Mouse (Mus musculus): ENCODE results near the gene Gm44511.
A peak's percentile ranks its signal among the peaks of the same experiment; 100 is the strongest.
"Not testable (repeated sequence)": the region's sequence is repeated elsewhere in the genome, so short reads cannot be mapped to it uniquely, and the experiment has no call there.

Gm44511 gene

DNA sequence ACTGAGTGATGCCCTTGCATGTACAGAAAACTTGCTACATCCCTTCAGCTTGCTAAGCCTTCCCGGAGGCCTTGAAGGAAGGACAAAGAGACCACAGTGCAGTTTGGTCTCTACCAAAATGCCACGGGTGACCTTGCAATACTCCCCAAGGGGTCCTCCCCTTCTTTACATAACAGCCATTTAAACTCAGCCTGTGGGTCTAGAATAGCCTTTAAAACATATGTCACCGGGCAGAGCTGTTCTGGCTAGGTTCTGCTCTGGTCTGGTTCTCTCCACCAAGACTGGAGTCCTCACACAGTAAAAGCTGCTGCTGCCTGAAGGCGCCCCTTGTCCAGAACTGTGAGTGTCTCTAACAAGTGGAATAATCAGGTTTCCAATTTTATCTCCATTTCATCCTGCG lies 25.4 kb downstream of the Gm44511 start:
- not testable (repeated sequence) for DNase-seq (ENCODE audit: low spot score in 2 of 2)

DNA sequence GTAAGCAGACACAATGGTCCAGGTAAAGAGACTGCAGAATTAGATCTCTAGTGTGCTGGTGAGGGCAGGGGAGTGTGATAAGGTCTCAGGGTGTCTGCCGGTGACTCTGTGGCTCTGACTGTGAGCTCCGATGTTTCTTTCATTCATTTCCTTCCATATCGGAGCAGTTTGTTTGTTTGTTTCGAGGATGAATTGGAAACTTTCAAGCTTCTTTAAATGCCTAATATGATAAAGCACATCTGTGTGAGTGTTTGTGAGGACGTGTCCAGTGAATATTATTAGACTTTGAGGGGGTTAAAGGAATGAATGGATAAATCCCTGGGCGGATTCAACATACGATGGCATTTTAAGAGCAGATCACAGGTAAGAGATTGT lies 26.2 kb downstream of the Gm44511 start:
- no peak for DNase-seq (ENCODE audit: low spot score in 2 of 2)

DNA sequence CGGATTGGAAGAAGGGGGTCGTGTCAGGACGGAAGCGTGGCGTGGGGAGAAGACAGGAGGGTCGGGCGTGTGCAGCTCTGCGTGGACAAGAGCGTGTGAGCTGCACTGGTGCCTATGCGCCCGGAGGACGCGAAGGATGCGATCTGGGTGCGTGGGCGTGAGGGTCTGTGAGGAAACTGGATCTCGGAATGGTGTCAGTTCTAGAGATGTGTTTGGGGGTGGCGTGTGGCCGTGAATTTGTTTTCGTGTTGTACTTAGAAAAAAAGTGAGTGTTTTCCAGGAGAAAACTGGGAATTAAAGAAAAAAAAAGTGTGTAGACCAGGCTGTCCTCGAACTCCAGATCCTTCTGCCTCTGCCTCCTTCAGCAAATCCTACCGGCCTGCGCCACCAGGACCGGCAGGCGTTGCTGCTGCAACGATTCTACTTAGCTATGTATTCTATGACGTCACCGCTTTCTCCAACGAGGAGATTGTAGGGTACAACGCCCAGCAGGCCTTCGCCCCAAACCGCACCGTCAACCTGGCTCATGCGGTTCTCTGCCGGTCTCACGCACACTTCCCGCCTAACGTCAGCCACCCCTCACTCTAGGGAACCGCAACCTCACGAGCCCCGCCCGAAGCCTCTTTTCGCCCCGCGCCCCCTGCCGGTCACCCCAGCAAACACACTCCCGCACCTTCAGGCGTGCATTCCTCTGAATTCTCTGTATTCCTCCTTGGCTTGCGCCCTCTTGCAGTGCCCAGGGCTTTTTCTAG lies 26.8 kb downstream of the Gm44511 start:
- peak; percentile 79 to 89 for DNase-seq (ENCODE audit: low spot score in 2 of 2)

DNA sequence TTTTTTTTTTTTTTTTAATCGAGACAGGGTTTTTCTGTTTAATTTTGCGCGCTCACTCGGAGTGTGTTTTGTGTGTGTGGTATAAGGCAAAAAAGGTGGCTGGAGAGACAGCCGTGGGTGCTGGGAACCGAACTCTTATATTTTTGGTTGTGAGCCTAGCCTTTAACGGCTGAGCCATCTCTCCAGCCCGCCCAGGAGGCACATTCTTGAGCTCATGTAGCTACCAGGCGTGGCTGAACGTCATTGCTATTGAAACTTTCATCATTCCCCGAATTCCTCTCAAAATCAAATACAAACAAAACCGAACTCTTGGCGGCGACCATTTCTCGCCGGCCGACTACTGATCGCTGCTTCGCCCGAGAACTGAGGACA lies 27.4 kb downstream of the Gm44511 start:
- DNase-seq (ENCODE audit: low spot score in 2 of 2) = peak; percentile 47 to 72

DNA sequence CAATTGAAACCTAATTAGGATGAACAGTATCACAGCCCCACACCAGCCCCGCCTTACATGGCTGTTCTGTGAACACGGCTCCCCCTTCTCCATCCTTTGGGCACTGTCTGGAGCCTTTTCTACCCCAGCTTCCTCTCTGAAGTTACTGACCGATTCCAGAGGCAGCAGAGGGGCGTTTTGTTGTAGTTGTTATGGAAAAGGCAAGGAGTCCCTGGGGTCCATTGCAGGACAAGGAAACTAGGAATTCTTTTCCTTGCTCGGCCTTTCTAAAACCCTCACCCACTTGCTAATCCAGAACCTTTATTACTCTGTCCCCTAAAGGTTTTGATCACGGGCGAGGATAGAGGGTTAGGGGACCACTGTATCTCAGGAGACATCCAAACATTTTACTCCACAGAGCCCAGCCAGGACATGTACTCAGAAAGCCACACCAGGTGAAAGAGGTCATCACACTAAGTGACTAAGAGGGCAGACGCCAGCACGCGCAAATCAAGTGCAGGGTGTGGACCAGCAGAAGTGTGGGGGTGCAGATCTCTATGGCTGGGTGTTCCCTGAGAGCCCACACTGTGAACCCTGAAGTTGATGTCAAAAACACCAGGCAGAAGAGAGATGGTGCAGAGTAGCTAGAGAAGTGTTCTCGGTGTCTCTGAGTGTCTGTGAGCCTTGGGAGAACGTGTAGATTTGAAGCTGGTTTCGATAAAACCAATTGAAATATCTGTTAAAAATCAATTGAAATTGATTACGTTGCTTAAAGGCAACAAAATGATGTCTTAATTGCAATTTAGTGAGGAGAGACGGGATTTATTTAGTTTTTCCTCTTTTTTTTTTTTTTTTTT lies 28.0 kb downstream of the Gm44511 start:
- no peak for DNase-seq (ENCODE audit: low spot score in 2 of 2)

DNA sequence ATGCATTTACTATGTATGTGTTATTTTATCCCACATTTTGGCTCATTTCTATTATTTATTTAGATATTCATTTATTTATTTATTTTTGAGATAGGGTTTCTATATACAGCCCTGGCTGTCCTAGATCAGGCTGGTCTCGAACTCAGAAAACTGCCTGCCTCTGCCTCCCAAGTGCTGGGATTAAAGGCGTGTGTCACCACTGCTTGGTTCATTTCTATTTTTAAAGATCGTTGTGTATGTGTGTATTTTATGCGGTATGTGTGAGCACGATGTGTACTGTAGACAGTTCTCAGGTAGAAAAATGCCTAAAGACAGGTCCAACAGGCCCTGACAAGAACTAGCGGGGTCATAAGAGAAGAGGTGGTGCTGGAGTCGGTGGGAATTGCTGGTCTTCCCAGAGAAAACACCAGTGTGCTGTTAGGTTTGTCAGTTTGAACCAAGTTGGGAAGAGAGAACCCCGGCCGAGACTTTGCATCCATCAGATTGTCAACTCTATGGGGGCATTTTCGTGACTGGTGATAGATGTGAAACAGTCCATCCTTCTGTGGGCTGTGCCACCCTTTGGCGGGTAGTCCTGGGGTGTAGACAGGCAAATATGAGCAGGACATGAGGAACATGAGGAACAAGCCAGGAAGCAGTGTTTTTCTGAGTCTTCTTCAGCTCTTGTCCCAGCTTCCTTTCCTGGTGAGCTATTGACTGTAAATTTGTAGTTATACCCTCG lies 28.8 kb downstream of the Gm44511 start:
- no peak for DNase-seq (ENCODE audit: low spot score in 2 of 2)

DNA sequence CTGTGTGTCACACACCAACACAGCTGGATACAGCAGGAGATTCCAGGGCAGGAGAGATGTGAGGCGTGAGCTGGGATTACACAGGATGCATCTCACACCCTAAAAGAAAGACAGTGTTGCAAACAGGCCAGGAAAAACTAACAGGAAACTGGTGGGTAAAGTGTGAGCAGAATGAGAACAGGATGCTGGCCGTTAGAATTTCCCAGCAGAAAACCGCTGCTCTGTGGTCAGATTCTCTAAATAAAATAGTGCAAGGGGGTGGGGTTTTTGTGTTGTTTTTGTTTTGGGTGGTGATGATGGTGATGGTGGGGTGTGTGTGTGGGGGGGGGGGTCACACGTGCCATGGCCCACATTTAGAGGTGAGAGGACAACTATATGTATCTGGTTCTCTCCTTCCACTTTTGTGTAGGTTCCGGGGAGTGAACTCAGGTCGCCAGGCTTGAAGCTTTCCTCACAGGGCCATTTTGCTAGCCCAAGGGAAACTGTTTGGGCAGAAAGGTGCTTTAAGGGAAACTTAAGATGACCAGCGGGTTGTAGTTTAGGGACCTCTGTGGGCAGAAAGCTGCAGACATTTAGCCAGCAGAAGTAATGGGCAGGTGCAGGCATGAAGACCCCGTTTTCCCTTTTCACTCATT lies 29.7 kb downstream of the Gm44511 start:
- no peak for DNase-seq (ENCODE audit: low spot score in 2 of 2)

DNA sequence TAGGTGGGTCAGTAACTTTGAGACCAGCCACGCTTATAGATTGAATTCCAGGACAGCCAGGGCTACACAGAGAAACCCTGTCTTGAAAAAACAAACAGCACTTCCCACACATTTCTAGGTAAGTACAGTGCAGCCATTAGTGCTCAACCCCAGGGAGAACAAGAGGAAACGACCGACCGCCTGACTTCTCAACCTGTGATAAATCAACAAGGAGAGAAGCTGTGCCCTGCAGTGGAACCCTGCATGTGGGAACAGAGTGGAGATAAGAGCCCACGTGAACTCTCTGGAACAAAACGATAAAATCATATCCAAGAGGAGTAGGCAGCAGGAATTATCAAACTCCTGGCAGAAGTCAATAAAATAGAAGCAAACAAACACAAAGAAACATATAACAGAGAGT lies 32.4 kb downstream of the Gm44511 start:
- DNase-seq (ENCODE audit: low spot score in 2 of 2) = no peak

DNA sequence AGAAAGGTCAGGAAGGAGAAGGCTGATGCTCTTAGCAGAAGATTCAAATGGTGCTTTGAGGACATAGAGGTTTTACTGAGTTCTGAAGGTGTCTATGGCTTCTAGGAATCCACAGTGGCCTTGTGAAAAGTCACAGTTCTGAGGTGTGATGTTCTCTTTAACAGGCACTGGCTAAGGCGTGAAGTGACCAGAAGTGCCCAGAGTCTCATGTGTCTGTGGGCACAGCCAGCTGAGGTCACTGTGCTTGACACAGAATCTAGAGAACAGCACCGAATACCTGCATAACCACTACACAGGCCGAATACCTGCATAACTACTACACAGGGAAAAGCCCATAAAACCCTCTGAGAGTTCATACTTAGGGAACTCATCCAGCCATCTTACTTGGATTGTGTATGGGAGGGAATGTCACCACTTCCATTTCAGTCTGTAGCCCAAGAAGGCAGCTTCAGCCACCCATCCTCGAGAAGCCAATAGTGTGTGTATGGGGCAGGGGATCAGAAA lies 35.6 kb downstream of the Gm44511 start:
- DNase-seq (ENCODE audit: low spot score in 2 of 2) = not testable (repeated sequence)

DNA sequence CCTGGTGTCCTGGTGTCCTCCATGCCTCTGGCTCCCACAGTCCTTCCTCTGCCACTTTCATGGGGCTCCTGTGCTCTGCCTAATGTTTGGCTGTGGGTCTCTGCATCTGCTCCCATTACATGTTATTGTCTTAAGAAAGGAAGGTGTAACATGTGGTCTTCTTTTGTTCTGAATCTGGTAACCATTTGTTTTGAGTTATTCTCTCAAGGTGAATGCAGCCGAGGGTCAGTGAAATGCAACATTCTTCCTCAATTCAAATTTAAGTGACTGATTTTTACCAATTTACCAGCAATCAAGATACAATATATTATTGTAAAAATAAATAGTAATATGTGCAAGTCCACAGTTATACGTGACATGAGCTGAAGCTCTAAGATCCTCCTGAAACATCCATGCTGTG lies 37.0 kb downstream of the Gm44511 start, which contains the start of gene Klrb1c:
TSS of gene Klrb1c (minus strand) at position 101 of the 400 bp plus-strand sequence.
- DNase-seq (ENCODE audit: low spot score in 2 of 2) = no peak

DNA sequence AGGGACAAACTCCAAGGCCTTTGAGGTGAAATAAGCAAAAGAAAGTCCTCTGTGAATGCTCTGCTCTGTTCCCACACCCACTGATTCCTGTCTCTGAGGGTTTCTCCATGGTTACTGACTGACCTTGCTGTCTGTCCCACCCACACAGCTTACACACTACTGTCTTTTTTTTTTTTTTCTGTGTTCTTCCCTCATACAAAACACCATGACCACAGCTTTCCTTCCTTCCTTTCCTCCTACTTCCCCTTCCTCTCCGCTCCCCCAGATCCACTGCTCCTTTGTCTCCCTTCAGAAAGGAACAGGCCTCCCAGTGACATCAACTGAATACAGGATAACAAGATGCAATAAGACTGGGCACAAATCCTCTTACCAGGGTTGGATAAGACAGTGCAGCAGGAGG lies 37.6 kb downstream of the Gm44511 start:
- DNase-seq (ENCODE audit: low spot score in 2 of 2) = no peak

DNA sequence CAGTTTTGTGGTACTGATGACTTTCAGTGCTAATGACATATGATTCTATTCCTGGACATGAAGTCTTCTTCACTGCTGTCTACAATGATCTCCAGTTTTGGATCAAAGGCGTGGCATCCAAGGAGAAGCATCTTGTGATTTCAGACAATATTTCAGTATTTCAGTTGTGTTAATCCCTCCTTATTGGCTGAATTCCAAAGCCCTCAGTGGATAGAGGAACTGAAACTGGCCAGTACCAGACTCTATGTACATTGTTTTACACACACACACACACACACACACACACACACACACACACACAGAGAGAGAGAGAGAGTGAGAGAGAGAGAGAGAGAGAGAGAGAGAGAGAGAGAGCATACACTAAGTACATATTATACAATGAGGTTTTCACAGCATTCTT lies 39.7 kb downstream of the Gm44511 start:
- not testable (repeated sequence) for DNase-seq (ENCODE audit: low spot score in 2 of 2)

DNA sequence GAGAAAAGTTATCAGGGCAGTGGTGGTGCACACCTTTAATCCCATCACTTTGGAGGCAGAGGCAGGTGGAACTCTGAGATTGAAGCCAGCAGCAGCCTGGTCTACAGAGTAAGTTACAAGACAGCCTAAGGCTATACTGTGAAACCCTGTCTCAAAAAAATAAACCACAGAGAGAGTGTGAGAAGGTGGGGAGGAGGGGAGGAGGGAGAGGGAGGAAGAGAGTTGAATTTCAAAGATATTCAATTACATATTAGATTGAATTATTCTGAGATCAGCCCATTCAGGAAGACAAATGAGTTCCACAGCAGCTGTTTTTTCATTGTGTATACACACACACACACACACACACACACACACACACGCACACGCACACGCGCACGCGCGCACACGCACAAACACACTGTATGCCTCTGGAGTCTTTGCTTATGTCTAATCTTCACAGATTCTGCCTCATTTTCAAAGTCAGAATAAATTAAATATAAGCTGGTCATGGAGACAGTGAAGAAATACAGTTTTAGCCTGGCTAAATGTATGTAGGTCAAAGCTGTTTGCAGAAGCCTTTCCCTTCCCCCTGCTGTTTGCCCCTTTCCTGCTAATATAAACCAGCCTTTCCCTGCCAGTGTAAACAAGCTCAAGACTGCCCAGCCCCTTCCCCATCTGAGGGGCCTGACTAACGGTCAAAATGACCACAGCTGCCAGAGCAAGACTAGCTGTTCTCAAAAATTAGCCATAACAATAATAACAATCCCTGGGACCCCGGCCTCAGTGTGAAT lies 56.4 kb downstream of the Gm44511 start:
- DNase-seq (ENCODE audit: low spot score in 2 of 2) = no peak

DNA sequence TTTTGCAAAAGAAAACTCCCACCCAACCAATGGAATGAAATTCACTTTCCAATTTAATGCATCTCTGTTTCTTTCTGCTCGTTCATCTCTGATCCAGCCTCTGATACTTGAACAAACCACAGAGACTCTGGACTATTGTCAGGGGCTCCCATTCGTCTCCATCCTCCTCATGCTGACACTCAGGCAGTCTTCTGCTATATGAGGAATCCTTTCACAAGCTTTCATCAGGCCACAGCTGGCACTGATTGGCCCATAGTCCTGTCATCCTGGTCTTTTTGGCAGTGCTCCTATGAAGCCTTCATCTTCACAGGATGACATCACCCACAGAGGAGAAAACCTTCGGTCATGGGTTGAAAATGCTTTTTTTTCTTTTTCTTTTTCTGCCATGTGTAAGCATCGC lies 58.1 kb downstream of the Gm44511 start:
- no peak for DNase-seq (ENCODE audit: low spot score in 2 of 2)

DNA sequence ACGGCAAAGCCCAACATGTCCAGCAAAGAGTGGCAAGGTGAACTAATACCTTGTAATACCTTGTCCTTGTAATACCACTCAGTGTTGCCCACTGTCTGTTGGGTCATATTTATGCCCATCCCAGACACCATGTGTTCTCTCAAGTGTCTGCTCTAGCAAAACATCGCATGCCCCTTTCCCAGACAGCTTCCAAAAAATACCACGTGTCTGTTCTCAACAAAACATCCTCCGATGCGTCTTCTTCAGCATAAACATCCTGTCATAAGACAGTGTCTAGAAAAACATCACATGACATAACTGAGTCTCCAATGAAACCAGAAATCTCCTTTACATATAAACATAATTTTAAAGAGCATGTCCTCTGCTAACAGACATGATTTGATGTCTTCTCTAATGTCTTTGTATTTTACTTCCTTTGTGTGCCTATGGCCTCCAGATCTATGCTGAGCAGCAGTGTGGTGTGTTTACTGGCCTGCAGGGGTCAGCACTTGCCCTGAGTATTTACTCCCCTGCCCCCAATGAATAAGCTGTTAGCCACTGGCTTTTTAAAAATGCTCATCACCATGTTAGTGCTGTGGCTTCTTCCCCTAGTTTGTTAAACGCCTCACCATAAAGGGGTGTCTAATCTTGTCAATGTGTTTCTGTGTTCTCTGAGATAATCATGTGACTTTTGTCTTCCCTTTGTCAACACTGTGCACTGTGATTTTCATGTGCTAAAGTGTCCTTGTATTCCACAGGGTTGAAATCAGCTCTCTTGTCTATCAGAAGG lies 59.4 kb downstream of the Gm44511 start:
- peak in 1 of 2 experiments; percentile 44 for DNase-seq (ENCODE audit: low spot score in 2 of 2)

DNA sequence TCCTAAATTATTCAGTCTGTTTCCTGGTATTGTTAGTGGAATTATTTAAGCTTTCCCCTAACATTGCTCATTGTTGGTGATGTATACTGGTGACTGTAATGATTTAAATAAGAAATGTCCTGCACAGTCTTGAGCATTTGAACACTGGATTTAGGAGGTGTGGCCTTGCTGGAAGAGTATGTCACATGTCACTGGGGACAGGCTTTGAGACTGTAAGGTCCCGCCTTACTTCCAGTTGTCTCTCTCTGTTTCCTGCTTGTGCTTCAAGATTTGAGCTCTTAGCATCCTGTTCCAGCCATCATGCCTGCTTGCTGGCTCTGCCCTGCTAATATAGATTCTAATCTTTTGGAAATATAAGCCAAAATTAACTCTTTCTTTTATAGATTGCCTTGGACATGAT lies 60.9 kb downstream of the Gm44511 start:
- DNase-seq (ENCODE audit: low spot score in 2 of 2) = no peak

DNA sequence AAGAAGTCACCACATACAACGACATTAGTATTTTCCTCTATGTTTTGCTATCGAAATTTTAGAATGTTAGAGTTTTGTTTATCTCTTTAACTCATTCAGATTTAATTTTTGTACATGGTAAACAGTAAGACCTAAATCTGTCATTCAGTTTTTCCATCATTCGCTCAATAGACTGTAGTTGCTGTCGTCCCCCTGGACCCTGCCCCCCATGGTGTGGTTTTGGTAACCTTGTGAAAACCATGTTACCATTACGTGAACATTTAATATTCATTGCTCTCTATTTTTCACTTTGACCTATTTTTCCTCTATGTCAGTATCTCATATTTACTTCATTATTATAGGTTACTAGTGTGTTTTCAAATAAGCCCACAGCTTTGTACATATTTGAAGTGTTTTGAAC lies 61.5 kb downstream of the Gm44511 start:
- no peak for DNase-seq (ENCODE audit: low spot score in 2 of 2)

DNA sequence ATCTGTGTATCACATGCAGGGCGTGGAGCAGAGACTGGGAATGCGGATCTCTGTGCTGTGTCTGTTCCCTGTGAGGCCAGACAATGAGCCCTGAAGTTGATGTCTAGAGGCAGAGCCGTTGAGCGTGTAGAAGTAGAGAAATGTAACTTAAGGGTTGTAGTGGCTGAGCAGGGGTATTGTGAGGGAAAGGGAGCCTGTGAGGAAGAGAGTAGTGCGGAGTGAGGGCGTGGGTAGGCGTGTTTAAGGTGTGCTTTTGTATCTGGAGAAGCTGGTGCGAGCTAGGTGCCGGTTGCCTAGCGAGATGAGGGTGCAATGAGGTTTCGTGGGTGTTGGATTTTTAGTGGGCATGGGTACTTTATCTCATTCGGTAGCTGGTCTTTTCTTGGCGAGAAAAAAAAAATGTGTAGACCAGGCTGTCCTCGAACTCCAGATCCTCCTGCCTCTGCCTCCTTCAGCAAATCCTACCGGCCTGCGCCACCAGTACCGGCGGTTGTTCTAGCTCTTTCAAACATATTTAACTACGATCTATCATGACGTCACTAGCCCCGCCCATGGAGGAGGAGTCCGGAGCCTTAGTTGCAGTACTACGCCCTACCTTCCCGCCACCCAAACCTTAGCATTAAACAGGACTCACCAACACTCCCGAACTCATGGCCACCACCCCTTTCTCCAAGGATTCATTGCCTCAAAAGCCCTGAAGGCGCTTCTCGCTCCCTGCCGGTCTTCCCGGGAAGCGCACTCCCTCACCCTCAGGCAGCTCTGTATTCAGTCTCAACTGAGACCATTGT lies 62.2 kb downstream of the Gm44511 start:
- peak; percentile 80 to 94 for DNase-seq (ENCODE audit: low spot score in 2 of 2)

DNA sequence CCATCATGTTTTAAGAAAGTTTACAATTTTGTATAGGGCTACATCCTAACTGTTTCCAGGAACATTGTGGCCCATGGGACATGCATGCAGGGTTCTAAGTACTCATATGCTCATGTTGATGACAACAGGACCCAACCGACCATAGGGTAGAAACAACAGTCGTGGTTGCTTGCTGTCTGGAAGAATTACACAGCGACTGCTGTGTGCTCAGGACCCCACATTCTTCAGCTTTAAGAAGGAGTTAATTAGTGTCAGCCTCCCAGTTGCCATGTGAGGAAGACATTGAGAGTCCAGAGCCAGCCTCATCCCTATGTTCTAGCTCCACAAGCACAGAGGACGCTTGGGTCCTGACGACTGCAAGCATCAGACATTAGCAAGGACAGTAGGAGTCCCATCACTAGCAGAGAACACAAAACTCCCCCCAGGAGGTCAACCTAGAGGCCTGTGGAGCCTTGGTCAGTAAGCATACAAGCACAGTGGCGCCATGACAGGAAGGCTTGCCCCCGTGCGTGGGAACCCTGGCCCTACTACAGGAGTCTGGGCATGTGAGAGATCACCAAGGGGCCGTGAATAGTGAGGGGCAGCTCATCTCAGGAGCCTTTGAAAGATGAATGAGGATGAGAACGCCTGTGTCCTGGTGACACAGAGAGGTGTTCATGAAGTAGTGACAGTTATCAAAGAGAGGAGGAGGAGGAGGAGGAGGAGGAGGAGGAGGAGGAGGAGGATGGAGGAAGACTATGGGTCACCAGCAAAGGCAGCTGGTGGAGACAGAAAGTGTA lies 63.0 kb downstream of the Gm44511 start:
- not testable (repeated sequence) for DNase-seq (ENCODE audit: low spot score in 2 of 2)

All from cerebellum, postnatal 4 days (tissue).